Mouse (Mus musculus) megakaryocyte, embryonic 14.5 days (primary cell): ENCODE data around the gene Gm9745. TPM values are rescaled to one million over a fixed set of nuclear protein-coding genes. Genes with fewer than 3 reads are reported as not detected.
"Not testable (repeated sequence)": the region's sequence is repeated elsewhere in the genome, so short reads cannot be mapped to it uniquely, and the experiment has no call there.

Source experiments
- H3K27me3 ChIP-seq: replicated peaks from 2 replicates; pipeline ENCODE3; 2012; ENCODE audit warnings: inconsistent platforms
- H3K36me3 ChIP-seq: replicated peaks from 2 replicates; pipeline ENCODE3; 2012; ENCODE audit warnings: low read length, inconsistent platforms, mixed read lengths
- H3K4me1 ChIP-seq: 2 replicates; pipeline ENCODE4 v1.6.1; 2012; ENCODE audit warnings: inconsistent platforms
- H3K4me3 ChIP-seq: replicated peaks from 2 replicates; pipeline ENCODE3; 2012; ENCODE audit warnings: moderate library complexity, mild to moderate bottlenecking, inconsistent platforms
- H3K9me3 ChIP-seq: 2 replicates; pipeline ENCODE4 v1.6.1; 2012; ENCODE audit warnings: inconsistent platforms
- FLI1 ChIP-seq: IDR thresholded peaks from 2 replicates; pipeline ENCODE4 v1.6.1; 2012; ENCODE audit warnings: low read length, inconsistent platforms, mixed read lengths
- GATA1 ChIP-seq: IDR thresholded peaks from 3 replicates; pipeline ENCODE4 v1.6.1; 2012; ENCODE audit warnings: mixed read lengths, low read length, inconsistent platforms, borderline replicate concordance
- polyA plus RNA-seq: library from polyadenylated mRNA; stranded (reverse); fragments of >175 nt; gene quantifications from 2 replicates; pipeline ENCODE4 v1.2.3, GENCODE M21; 2012; ENCODE audit warnings: low replicate concordance; ENCODE audit not compliant: insufficient read depth

Gene Gm9745
- polyA plus RNA-seq: not detected in 2 replicates

DNA sequence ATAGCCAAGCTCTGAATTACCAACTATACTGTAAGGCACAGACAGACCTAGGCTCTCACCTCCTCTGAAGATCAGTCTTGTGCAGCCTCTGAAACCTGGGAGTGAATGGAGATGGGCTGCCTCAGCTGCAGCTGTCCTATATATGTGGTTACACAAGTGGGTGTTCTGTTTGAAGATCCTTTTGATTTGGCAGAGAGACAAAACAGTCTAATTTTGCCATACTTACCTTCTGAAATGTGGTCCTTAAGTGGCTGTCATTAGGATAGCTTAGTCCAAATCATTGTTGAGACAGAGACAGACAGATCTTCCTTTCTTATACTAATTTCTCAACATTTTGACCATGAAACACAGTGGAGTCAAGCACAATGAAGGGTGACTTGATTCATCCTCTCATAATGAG, at the start of gene Gm9745:
Gene Gm9745, minus strand, starts transcription at position 101 of the 400 bp plus-strand sequence.
- H3K4me3 ChIP-seq, H3K27me3 ChIP-seq, H3K9me3 ChIP-seq, H3K36me3 ChIP-seq, H3K4me1 ChIP-seq: not testable (repeated sequence)

GRCm38 (mm10) chr13:8997221-8997620, 49.2 kb upstream of the Gm9745 start:
- H3K4me3 ChIP-seq, H3K27me3 ChIP-seq, H3K36me3 ChIP-seq, H3K9me3 ChIP-seq: not testable (repeated sequence)
- peaks cover 32% of the 10 kb centered on the region for H3K4me1 ChIP-seq

DNA sequence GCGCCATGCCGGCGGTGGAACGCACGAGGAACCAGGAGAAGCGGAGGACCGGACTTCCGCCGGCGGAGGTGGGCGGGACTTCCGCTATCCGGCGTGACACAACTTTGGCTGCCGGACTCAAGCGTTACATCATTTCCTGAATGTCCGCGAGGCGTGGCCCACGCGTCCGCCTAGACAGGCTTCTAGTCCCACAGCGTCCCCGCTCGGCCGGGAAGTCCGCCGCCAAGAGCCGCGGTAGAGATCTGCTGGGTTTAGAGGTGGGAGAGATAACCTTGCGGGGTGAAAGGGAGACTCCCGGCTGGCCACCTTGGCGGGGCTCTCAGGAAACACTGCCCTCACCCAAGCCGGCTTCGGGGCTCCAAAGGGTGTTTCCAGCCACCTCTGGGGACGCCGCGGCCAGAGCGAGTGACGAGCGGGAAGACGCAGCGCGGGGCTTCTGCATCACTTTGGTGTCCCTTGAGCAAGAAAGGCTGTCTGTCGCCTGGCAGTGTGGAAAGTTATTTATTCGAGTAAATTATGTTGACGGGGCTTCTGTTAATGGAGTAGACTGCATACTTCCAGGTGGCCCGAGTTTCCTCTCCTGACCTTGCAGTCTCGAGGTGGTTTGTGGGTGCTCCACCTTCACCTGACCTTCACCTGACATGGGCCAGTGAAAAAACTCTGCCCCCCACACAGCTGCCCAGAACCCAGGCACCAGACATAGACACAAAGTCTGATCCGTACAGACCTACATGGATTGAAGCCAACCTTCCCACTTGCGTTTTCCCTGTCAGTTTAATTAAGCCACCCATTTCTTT, 48.2 kb upstream of the Gm9745 start, which contains the start of gene Gtpbp4:
Gene Gtpbp4, minus strand, starts transcription at position 94 of the 797 bp plus-strand sequence.
- Histone ChIP-seq H3K4me1 (peaks cover 36% of the 10 kb centered on the region), H3K36me3 (peaks cover 18% of the 10 kb centered on the region), H3K9me3 (no peaks in the 10 kb centered on the region), H3K4me3 (peak within 1 kb of the TSS; percentile 99), H3K27me3 (no peaks in the 10 kb centered on the region)
- no peak for TF ChIP-seq GATA1
- peak; percentile 91 for TF ChIP-seq FLI1

- H3K4me3 ChIP-seq: peak overlapping the region; percentile 99
- H3K27me3 ChIP-seq: no peaks in the 10 kb centered on the region
- no peaks in the 10 kb centered on the region for H3K9me3 ChIP-seq
- H3K36me3 ChIP-seq: peaks cover 26% of the 10 kb centered on the region
- H3K4me1 ChIP-seq: peaks cover 44% of the 10 kb centered on the region
- TF ChIP-seq GATA1: no peak
- no peak for TF ChIP-seq FLI1
Observed at GRCm38 (mm10) chr13:8995159-8995989, 47.3 kb upstream of the Gm9745 start.

GRCm38 (mm10) chr13:8992231-8992630, 44.2 kb upstream of the Gm9745 start:
- H3K4me3 ChIP-seq: no peak overlapping the region
- peaks cover 61% of the 10 kb centered on the region for H3K4me1 ChIP-seq
- peaks cover 57% of the 10 kb centered on the region for H3K36me3 ChIP-seq
- no peak for TF ChIP-seq GATA1
- TF ChIP-seq FLI1: no peak
- no peaks in the 10 kb centered on the region for H3K9me3 ChIP-seq
- no peaks in the 10 kb centered on the region for H3K27me3 ChIP-seq

DNA sequence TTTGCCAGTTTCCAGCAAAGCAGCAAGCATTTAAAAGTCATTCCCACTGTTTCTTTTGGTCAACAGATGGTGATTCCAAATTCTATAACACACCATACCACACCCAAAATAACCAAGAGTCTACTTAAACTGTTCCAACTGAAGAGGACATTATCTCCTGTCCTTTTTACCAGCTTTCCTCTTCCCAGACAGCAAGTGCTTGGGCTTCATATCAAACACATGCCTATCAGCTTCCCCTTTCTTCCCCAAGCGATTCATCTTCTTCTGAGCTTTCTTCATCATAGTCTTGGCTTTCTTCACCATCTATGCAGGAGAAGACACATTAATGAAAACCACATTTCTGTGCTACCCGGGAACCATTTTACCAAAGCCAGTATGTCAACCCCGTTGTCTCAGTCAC, 24.9 kb upstream of the Gm9745 start:
- TF ChIP-seq FLI1: no peak
- no peak for TF ChIP-seq GATA1
- Histone ChIP-seq H3K27me3 (no peaks in the 10 kb centered on the region), H3K4me3 (no peak overlapping the region), H3K36me3 (peaks cover 97% of the 10 kb centered on the region), H3K4me1 (peaks cover 83% of the 10 kb centered on the region), H3K9me3 (no peaks in the 10 kb centered on the region)

- no peak overlapping the region for H3K4me3 ChIP-seq
- TF ChIP-seq FLI1 (no peak), GATA1 (no peak)
- H3K9me3 ChIP-seq: no peaks in the 10 kb centered on the region
- H3K4me1 ChIP-seq: peaks cover 85% of the 10 kb centered on the region
- no peaks in the 10 kb centered on the region for H3K27me3 ChIP-seq
- peaks cover 93% of the 10 kb centered on the region for H3K36me3 ChIP-seq
Observed at GRCm38 (mm10) chr13:8972369-8972768, 24.3 kb upstream of the Gm9745 start.

DNA sequence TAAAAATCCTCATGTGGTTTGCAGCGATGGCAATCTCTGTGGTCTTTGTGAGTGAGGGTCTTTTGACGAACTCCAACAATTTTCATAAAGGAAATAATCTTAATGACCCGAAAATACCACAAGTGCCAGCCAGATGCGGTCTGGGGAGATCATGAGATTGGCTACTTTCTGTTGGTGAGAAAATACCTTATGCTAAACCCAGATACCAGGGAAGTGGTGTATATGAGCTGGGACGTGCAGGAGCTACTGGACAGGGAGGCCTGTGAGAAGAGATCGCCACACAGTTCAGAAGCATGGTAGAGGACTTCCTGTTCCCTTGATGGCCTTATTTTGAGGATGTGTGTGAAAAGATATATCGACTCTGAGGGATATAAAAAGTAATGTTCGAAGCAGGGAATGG, 19.7 kb upstream of the Gm9745 start:
- H3K4me3 ChIP-seq: peak overlapping the region; percentile 78
- TF ChIP-seq GATA1: no peak
- TF ChIP-seq FLI1: no peak
- H3K27me3 ChIP-seq: no peaks in the 10 kb centered on the region
- peaks cover 74% of the 10 kb centered on the region for H3K4me1 ChIP-seq
- no peaks in the 10 kb centered on the region for H3K9me3 ChIP-seq
- peaks cover 64% of the 10 kb centered on the region for H3K36me3 ChIP-seq

GRCm38 (mm10) chr13:8965224-8965623, 17.2 kb upstream of the Gm9745 start:
- no peak for TF ChIP-seq FLI1
- TF ChIP-seq GATA1: no peak
- Histone ChIP-seq H3K27me3 (no peaks in the 10 kb centered on the region), H3K36me3 (peaks cover 40% of the 10 kb centered on the region), H3K9me3 (no peaks in the 10 kb centered on the region), H3K4me3 (no peak overlapping the region), H3K4me1 (peaks cover 79% of the 10 kb centered on the region)

DNA sequence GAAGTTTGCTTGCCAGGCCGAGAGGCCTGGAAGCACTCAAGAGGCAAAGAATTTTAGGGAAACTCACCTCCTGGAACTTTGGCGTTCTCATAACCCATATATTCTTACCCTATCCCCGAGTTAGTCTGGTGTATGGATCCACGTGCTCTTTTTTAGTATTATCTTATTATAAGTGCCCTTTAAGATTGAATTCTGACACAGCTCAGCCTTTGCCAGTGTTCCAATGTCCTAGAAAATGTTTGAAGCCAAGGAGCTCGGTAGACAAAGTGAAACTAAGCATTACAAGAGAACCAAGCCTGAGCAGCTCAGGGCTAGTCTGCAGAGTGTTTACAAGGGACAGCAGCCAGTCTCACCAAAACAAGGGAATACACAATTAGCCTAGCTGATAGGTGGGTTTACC, 14.2 kb upstream of the Gm9745 start:
- Histone ChIP-seq H3K36me3 (peaks cover 17% of the 10 kb centered on the region), H3K4me1 (peaks cover 68% of the 10 kb centered on the region), H3K4me3 (peak overlapping the region; percentile 38)
- H3K9me3 ChIP-seq, H3K27me3 ChIP-seq: not testable (repeated sequence)

DNA sequence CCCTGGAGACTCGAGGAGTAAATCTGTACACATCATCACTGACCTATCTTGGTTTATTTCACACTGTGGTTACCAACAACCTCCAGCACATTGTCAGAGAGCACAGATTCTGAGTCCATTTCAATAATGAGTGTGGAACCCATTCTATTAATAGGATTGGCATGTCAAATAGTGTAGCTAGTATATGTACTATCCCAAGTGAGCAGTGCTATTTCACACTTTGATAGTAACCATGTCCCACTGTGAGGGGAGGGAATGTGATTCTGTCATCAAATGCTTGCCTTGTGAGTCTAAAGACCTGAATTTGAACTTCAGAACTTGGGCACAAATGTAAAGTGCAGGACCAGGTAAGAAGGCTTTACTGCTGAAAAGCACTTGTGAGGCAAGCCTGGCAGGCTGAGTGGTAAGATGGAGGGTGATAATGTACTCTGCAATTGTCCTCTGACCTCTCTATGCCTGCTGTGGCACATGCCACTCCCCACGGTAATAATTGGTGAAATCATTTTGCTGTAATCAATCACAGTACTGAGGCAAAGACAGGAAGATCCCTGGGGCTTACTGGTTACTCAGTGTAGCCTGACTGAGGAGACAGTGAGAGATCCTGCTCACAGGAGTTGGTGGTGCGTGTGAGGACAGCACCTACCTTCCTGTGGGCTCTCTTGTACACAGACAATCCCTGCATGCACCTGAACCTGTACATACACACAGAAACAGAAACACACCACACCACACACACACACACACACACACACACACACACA, 13.3 kb upstream of the Gm9745 start:
- not testable (repeated sequence) for H3K9me3 ChIP-seq, H3K27me3 ChIP-seq, H3K36me3 ChIP-seq, H3K4me3 ChIP-seq
- H3K4me1 ChIP-seq: peaks cover 59% of the 10 kb centered on the region

GRCm38 (mm10) chr13:8959554-8959953, 11.5 kb upstream of the Gm9745 start:
- peaks cover 46% of the 10 kb centered on the region for H3K4me1 ChIP-seq
- not testable (repeated sequence) for H3K4me3 ChIP-seq, H3K36me3 ChIP-seq, H3K9me3 ChIP-seq, H3K27me3 ChIP-seq

GRCm38 (mm10) chr13:8959058-8959457, 11.0 kb upstream of the Gm9745 start:
- peaks cover 46% of the 10 kb centered on the region for H3K4me1 ChIP-seq
- not testable (repeated sequence) for H3K9me3 ChIP-seq, H3K4me3 ChIP-seq, H3K27me3 ChIP-seq, H3K36me3 ChIP-seq

GRCm38 (mm10) chr13:8956873-8957272, 8.8 kb upstream of the Gm9745 start:
- H3K9me3 ChIP-seq, H3K36me3 ChIP-seq, H3K27me3 ChIP-seq, H3K4me3 ChIP-seq: not testable (repeated sequence)
- peaks cover 34% of the 10 kb centered on the region for H3K4me1 ChIP-seq
